ENCODE assay signal across 12 mouse cellular contexts in genomic region chr14:52012085-52012484, GRCm38 (mm10). TPM values are rescaled to one million over a fixed set of nuclear protein-coding genes. Genes with fewer than 3 reads are reported as not detected.
DNase-seq lines count a peak whose midpoint lies in the region; ATAC-seq and TF ChIP-seq lines count a peak whose summit lies in the region.
"Had no signal": no experiment of that assay in that cellular context is flagged by ENCODE, and none has a peak within 500 bp of the region (broad histone marks: within the 10 kb centered on the region; RNA-seq: fewer than 3 reads in every experiment).

No protein-coding gene starts in this region.

- ATAC-seq in megakaryocyte-erythroid progenitor cell, adult 5-6 weeks (replicated peaks; ENCODE audit: low FRiP score, low TSS enrichment, poor library complexity, severe bottlenecking): no peak

- TF ChIP-seq POLR2A in embryonic fibroblast, embryonic 13.5 days (IDR thresholded peaks at IDR 0.05; ENCODE audit: low read depth, low read length): no peak

- peaks cover 13% of the 10 kb centered on the region for H3K4me1 ChIP-seq in embryonic fibroblast, embryonic 13.5 days (ENCODE audit: control insufficient read depth, insufficient read depth, low read length)

- DNase-seq in layer of hippocampus, adult 2 months (ENCODE audit: low spot score in 2 of 2): peak in 1 of 2 experiments; percentile 59
- DNase-seq in layer of hippocampus, postnatal 36 days: no peak
- peak; percentile 39 to 69 for DNase-seq in left cerebral cortex, postnatal 10 days (ENCODE audit: extremely low spot score in 1 of 2, low spot score in 2 of 2)
- peak; percentile 77 to 85 for DNase-seq in right cerebral cortex, postnatal 10 days (ENCODE audit: low spot score in 2 of 2)
- DNase-seq in liver: no peak
- DNase-seq in lung, postnatal 36 days: no peak
- DNase-seq: thymus, adult 18-20 months had no signal

- peak overlapping the region; percentile 81 for H3K27ac ChIP-seq in layer of hippocampus, adult 2 months
- peak overlapping the region; percentile 41; the same call in 1 of the 2 replicates for H3K27ac ChIP-seq in embryonic fibroblast, embryonic 13.5 days (ENCODE audit: insufficient read depth, low read length)

- intact Hi-C loops in left cerebral cortex, postnatal 10 days (cut with DNase I): no loop called here

- no peak for TF ChIP-seq CTCF in layer of hippocampus, adult 2 months (conservative IDR thresholded peaks at IDR 0.05)
- no peak for TF ChIP-seq CTCF in embryonic fibroblast, embryonic 13.5 days (IDR thresholded peaks at IDR 0.05; ENCODE audit: borderline replicate concordance, insufficient read depth, low read length)

- no peak overlapping the region for H3K4me3 ChIP-seq in layer of hippocampus, adult 2 months
- no peak overlapping the region for H3K4me3 ChIP-seq in embryonic fibroblast, embryonic 13.5 days (ENCODE audit: insufficient read depth, low read length)

RNA-seq across cellular contexts. Expression of gene Tmem253, which starts 3.4 kb away (rescaled TPM):
- total RNA-seq in layer of hippocampus, adult 2 months (2021): 1 to 10 TPM in 1 of 2 experiments, under 1 TPM in 1; 0.34 to 1.4 TPM
- under 1 TPM in 1 of 2 experiments, not detected in 1; 0.65 TPM for total RNA-seq in layer of hippocampus, postnatal 36 days (2021)
- polyA plus RNA-seq in embryonic fibroblast, embryonic 13.5 days (2011; ENCODE audit: insufficient read length, low read depth, missing spikeins): 0.95 TPM in 1 of 2 replicates, not detected in the other
- not detected for total RNA-seq in left cerebral cortex, postnatal 10 days (2021)
- not detected in 2 replicates for total RNA-seq in megakaryocyte-erythroid progenitor cell, adult 5-6 weeks (2014; fragmentation: Nextera tagmentation)
- total RNA-seq in megakaryocyte-erythroid progenitor cell, adult 5-6 weeks (2017): not detected in 2 replicates
- total RNA-seq: liver, adult 2 months had no signal

RNA-seq across cellular contexts. Expression of gene Zfp219, which starts 8.4 kb away (rescaled TPM):
- total RNA-seq in layer of hippocampus, adult 2 months (2021): 10 to 100 TPM; 46.5 to 46.8 TPM
- 10 to 100 TPM; 42.5 to 44.4 TPM for total RNA-seq in layer of hippocampus, postnatal 36 days (2021)
- 27.5 and 33.1 TPM in 2 replicates for polyA plus RNA-seq in embryonic fibroblast, embryonic 13.5 days (2011; ENCODE audit: insufficient read length, low read depth, missing spikeins)
- total RNA-seq in left cerebral cortex, postnatal 10 days (2021): 10 to 100 TPM; 30.2 to 32.4 TPM
- 8.6 and 15.1 TPM in 2 replicates for total RNA-seq in megakaryocyte-erythroid progenitor cell, adult 5-6 weeks (2014; fragmentation: Nextera tagmentation)
- total RNA-seq in megakaryocyte-erythroid progenitor cell, adult 5-6 weeks (2017): 4.8 and 30.1 TPM in 2 replicates

RNA-seq across cellular contexts. Expression of gene Arhgef40, which starts 27.6 kb away (rescaled TPM):
- 10 to 100 TPM; 27.9 to 32.2 TPM for total RNA-seq in layer of hippocampus, adult 2 months (2021)
- total RNA-seq in layer of hippocampus, postnatal 36 days (2021): 10 to 100 TPM; 31.4 to 39.9 TPM
- polyA plus RNA-seq in embryonic fibroblast, embryonic 13.5 days (2011; ENCODE audit: insufficient read length, low read depth, missing spikeins): 109 and 119 TPM in 2 replicates
- 10 to 100 TPM; 32.7 to 37.1 TPM for total RNA-seq in left cerebral cortex, postnatal 10 days (2021)
- total RNA-seq in megakaryocyte-erythroid progenitor cell, adult 5-6 weeks (2014; fragmentation: Nextera tagmentation): 25.4 and 35.5 TPM in 2 replicates
- 5.1 and 39.4 TPM in 2 replicates for total RNA-seq in megakaryocyte-erythroid progenitor cell, adult 5-6 weeks (2017)

RNA-seq across cellular contexts. Expression of gene Olfr221, which starts 30.2 kb away (rescaled TPM):
- total RNA-seq in layer of hippocampus, adult 2 months (2021): not detected
- total RNA-seq in layer of hippocampus, postnatal 36 days (2021): not detected
- not detected in 2 replicates for polyA plus RNA-seq in embryonic fibroblast, embryonic 13.5 days (2011; ENCODE audit: insufficient read length, low read depth, missing spikeins)
- not detected for total RNA-seq in left cerebral cortex, postnatal 10 days (2021)
- not detected in 2 replicates for total RNA-seq in megakaryocyte-erythroid progenitor cell, adult 5-6 weeks (2014; fragmentation: Nextera tagmentation)
- not detected in 2 replicates for total RNA-seq in megakaryocyte-erythroid progenitor cell, adult 5-6 weeks (2017)
- total RNA-seq: ES-E14; liver, adult 2 months had no signal
- polyA plus RNA-seq: heart, embryonic 14.5 days; liver, adult 2 months had no signal

Comparison
In these comparisons a context has a peak if more than half of its experiments do, and no peak if none do; other contexts are left out.
1. DNase-seq: peak in left cerebral cortex, postnatal 10 days (2 of 2) and right cerebral cortex, postnatal 10 days (2 of 2); none in layer of hippocampus, postnatal 36 days (0 of 2), liver (single experiment) and lung, postnatal 36 days (single experiment).